Mouse (Mus musculus): Measurements from ENCODE around the gene Map2k4.
A peak's percentile ranks its signal among the peaks of the same experiment; 100 is the strongest.

The Map2k4 gene

DNA sequence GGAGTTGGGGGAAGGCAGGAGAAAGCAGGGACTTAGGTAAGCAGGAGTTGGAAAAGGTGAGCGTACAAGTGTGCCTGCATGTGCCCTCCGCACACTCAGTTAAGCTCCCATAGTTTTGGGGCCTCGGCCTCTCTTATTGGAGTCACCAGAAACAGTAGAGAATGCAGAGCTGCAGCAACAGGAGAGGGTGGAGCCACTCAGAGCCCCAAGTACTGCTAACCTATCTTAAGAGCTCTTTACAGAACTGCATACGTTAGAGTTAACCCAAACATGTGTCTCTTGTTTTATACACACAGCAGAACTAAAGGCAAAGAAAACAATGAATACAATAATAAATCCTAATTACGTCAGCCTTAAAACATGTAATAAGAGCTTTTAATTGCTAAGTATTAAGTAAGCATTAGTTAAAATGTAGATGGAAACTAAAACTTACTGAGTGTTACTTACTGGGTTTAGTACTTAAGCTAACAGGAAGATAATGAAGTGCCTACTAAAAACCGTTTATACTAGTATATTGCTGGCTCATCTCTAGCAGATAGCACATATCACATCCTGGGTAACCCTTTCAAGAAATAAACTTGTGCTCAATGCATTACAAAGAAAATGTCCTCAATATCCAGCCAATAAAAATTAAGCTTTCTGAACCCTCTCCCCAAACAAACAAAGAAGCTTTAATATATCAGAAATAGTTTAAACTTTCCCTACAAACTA, 14.0 kb downstream of the Map2k4 start:
- no peak for DNase-seq (ENCODE audit: low spot score in 2 of 2)

- DNase-seq (ENCODE audit: low spot score in 2 of 2), result no peak
Measured at GRCm38 (mm10) chr11:65773535-65773934, 14.6 kb downstream of the Map2k4 start.

- DNase-seq (ENCODE audit: low spot score in 2 of 2), result no peak
Measured at GRCm38 (mm10) chr11:65771546-65771945, 16.6 kb downstream of the Map2k4 start.

GRCm38 (mm10) chr11:65769990-65770389, 18.1 kb downstream of the Map2k4 start:
- no peak for DNase-seq (ENCODE audit: low spot score in 2 of 2)

DNA sequence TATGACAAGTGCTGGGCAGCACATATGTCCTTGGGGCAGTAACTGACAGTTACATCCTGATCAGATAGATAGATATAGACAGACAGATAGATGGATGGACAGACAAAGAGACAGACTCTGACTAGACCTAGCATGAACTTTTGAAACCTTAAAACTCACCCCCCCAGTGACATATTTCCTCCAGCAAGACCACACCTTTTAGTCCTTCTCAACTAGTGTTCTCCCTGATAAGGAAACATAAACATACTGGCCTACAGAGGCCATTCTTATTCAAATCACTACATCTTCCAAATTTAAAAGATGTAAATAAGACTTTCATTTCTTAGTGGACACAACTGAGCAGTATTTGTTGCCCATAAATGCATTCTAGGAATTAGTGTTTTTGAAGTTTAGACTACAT, 19.7 kb downstream of the Map2k4 start:
- no peak for DNase-seq (ENCODE audit: low spot score in 2 of 2)

DNA sequence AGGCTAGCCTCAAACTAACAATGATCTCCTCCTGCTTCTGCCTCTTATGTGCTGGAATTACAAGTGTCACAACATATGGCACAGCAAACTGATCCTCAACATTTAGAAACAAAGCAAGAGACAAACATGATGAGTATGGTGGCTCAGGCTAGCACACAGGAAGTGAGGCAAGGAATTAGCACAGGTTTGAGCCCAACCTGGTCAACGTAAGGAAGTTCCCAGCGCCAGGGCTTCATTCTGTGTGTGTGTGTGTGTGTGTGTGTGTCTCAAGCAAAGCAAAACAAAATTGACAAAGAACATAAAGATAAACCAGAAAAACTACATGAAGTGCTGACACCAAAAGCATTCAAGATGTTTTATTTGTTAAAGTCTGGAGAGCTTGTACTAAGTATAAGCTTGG, 27.2 kb downstream of the Map2k4 start:
- DNase-seq (ENCODE audit: low spot score in 2 of 2), result no peak

DNA sequence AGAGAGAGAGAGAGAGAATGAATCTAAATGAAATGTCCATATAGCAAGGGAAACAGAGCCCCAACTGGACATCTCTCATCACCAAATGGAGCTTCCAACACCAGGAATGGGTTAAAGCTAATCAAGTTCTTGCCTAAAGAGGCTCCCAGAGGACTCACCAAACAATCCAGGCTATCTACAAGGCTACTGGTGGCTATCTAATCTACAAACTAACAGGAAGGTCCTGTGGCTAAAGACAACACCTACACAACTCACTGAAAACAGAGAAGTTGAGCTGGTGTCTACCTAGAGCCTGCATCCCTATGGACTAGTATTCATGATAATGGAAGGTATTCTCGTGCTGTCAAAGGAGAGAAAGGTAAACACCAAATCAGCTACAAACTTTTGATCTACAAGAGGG, 28.7 kb downstream of the Map2k4 start:
- no peak for DNase-seq (ENCODE audit: low spot score in 2 of 2)

- DNase-seq (ENCODE audit: low spot score in 2 of 2), result no peak
Measured at GRCm38 (mm10) chr11:65754161-65754560, 33.9 kb downstream of the Map2k4 start.

GRCm38 (mm10) chr11:65753593-65753992, 34.5 kb downstream of the Map2k4 start:
- DNase-seq (ENCODE audit: low spot score in 2 of 2), result no peak

DNA sequence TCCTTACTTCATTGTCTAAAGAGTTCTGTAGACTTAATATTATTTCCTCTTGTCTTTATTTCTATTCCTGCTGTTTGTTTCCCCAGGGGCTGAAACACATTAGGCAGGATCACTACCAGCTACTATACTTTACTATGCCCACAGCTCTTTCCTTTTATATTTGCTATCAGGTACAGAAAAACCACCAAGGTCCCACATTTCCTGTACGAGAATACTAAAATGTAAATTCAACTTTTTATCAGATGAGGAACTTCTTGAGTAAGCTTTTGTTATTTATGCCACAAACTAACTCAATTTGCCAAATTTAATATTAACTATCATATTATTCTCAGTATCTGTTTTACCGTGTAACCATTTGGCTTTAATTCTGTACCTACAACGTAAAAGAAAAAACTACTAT, 37.6 kb downstream of the Map2k4 start:
- no peak for DNase-seq (ENCODE audit: low spot score in 2 of 2)

- DNase-seq (ENCODE audit: low spot score in 2 of 2), result no peak
Measured at GRCm38 (mm10) chr11:65747433-65747832, 40.7 kb downstream of the Map2k4 start.

DNA sequence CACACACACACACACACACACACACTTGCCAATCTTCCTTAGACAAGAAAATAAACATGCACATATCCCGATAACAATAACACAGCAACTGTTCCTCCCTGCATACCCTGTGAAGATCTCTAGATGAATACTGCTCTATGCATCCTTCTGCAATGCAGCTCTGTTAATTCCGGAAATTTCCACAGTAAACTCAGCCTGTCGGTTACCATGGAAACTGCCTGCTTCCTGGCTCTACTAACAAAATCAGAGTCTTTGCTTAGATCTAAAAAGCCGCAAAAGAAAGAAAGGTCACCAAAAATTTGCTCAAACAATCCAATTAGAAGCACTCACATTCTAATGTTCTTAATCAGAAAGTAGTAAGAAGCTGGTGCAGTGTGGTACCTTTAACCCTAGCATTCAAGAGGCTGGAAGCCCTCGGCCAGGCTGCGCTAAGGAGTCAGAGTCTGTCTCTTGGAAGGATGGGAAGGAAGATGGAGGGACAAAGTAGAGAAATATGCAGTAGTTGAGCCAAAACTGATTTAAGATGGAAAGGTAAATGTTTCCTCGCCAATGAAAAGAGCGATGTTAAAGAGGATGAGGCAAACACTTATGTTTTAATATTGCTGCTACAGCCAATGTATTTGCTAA, 42.3 kb downstream of the Map2k4 start:
- peak; percentile 65 to 85 for DNase-seq (ENCODE audit: low spot score in 2 of 2)

DNA sequence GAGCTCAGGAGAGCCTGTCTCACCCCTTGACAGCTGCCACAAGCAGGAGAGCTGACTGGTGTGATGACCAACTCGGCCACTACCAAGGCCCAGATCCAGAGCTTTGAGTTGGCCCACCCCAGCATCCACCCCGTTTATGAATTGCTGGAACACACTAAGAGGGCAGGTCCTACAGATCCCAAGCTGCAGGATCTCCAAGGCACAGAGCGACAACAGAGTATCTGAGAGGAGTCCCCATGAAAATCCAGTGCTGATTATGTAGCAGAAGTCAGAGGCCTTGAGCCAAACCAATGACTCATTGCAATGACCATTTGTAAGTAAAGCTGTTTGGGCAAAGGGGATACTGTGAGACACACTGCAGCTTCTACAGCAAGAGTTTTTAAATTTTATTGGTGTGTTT, 44.2 kb downstream of the Map2k4 start:
- DNase-seq (ENCODE audit: low spot score in 2 of 2), result no peak

- no peak for DNase-seq (ENCODE audit: low spot score in 2 of 2)
Measured at GRCm38 (mm10) chr11:65740811-65741210, 47.3 kb downstream of the Map2k4 start.

DNA sequence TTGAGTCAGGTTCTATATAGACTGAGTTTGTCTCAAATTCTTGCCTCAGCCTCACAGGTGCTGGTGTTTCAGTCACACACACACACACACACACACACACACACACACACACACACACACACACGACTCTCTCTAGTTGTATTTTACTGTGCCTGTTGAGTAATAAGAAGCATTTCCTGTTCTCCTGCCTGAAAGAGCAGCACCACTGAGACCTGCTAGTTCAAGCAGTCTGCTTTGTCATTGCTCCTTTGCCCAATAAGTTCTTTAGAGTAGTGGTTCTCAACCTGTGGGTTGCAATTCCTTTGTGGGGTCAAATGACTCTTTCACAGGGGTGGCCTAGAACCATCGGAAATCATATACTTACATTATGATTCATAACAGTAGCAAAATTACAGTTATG, 47.7 kb downstream of the Map2k4 start:
- no peak for DNase-seq (ENCODE audit: low spot score in 2 of 2)

DNA sequence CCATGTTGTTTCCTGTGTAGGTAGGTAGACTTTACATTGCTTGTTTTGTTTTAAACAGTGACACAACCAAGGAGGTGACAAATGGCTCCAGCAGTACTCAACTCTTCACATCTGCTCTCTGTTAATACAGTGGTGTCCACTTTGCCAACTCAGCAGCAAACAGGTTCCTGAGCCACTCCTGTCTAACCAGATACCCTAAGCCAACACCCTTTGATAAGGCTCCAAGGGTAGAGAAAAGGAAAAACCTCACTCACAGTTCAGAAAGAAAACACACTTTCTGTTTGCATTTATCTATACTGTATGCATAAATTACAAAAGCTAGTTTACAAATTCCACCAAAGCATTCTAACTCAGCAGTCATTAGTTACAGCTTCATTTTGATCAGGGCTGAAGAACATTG, 48.2 kb downstream of the Map2k4 start:
- no peak for DNase-seq (ENCODE audit: low spot score in 2 of 2)

- DNase-seq (ENCODE audit: low spot score in 2 of 2), result no peak
Measured at GRCm38 (mm10) chr11:65734656-65735055, 53.4 kb downstream of the Map2k4 start.

- DNase-seq (ENCODE audit: low spot score in 2 of 2), result no peak
Measured at GRCm38 (mm10) chr11:65729623-65730217, 58.4 kb downstream of the Map2k4 start.

- DNase-seq (ENCODE audit: low spot score in 2 of 2), result no peak
Measured at GRCm38 (mm10) chr11:65728906-65729305, 59.2 kb downstream of the Map2k4 start.

DNA sequence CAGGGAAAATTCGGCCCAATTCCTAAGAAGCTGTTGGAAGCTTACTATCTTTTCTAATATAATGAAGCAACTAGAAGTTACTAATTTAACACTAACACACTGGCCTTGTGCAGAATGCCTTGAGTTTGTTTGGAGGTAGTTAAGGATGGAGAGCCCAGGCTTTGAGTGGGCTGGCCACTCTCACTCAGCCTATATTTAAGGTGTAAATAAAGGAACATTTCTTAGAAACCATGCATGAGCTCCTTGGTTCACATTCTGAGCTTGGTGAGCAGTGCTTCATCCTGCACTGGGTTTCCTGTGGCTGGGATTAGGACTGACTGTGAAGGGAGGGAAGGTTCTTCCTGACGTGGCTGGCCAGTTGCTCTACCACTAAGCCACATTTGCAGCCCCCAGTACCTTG, 64.4 kb downstream of the Map2k4 start:
- no peak for DNase-seq (ENCODE audit: low spot score in 2 of 2)

- no peak for DNase-seq (ENCODE audit: low spot score in 2 of 2)
Measured at GRCm38 (mm10) chr11:65721615-65722014, 66.5 kb downstream of the Map2k4 start.

- no peak for DNase-seq (ENCODE audit: low spot score in 2 of 2)
Measured at GRCm38 (mm10) chr11:65719960-65720359, 68.1 kb downstream of the Map2k4 start.

DNA sequence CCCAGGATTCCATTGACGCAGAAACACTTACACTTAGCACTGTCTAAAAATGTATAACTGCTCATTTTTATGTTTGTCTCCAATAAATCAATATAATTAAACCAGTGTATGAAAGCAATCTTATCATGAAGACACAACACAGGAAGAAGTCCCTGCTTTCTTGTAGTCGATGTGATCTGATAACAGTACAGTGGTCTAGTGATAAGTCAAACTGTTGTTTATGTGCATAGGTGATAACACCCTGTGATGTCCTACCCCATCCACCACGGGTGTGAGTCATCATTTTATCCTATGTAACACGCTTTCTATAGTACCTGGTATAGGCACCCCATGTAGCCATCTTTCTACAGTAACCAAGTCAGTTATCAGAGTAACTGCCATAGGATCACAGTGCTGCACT, 74.3 kb downstream of the Map2k4 start:
- no peak for DNase-seq (ENCODE audit: low spot score in 2 of 2)
